Mouse (Mus musculus): Measurements from ENCODE around the gene Cdk5rap2.
A peak's percentile ranks its signal among the peaks of the same experiment; 100 is the strongest.

The Cdk5rap2 gene

GRCm38 (mm10) chr4:70354448-70354847, 55.8 kb downstream of the Cdk5rap2 start:
- no peak for DNase-seq (ENCODE audit: low spot score in 2 of 2)

GRCm38 (mm10) chr4:70353656-70354055, 56.6 kb downstream of the Cdk5rap2 start:
- DNase-seq (ENCODE audit: low spot score in 2 of 2) = no peak

GRCm38 (mm10) chr4:70335444-70336144, 74.6 kb downstream of the Cdk5rap2 start:
- DNase-seq (ENCODE audit: low spot score in 2 of 2) = no peak

- DNase-seq (ENCODE audit: low spot score in 2 of 2) = no peak
Measured at GRCm38 (mm10) chr4:70334995-70335394, 75.2 kb downstream of the Cdk5rap2 start.

- DNase-seq (ENCODE audit: low spot score in 2 of 2) = no peak
Measured at GRCm38 (mm10) chr4:70332981-70333380, 77.3 kb downstream of the Cdk5rap2 start.

GRCm38 (mm10) chr4:70332576-70332975, 77.7 kb downstream of the Cdk5rap2 start:
- no peak for DNase-seq (ENCODE audit: low spot score in 2 of 2)

- no peak for DNase-seq (ENCODE audit: low spot score in 2 of 2)
Measured at GRCm38 (mm10) chr4:70331181-70331580, 79.1 kb downstream of the Cdk5rap2 start.

- no peak for DNase-seq (ENCODE audit: low spot score in 2 of 2)
Measured at GRCm38 (mm10) chr4:70328033-70328432, 82.2 kb downstream of the Cdk5rap2 start.

GRCm38 (mm10) chr4:70327436-70327835, 82.8 kb downstream of the Cdk5rap2 start:
- DNase-seq (ENCODE audit: low spot score in 2 of 2) = no peak

- no peak for DNase-seq (ENCODE audit: low spot score in 2 of 2)
Measured at GRCm38 (mm10) chr4:70321586-70321985, 88.7 kb downstream of the Cdk5rap2 start.

GRCm38 (mm10) chr4:70312170-70312569, 98.1 kb downstream of the Cdk5rap2 start:
- no peak for DNase-seq (ENCODE audit: low spot score in 2 of 2)

GRCm38 (mm10) chr4:70311530-70311929, 98.7 kb downstream of the Cdk5rap2 start:
- DNase-seq (ENCODE audit: low spot score in 2 of 2) = peak; percentile 68 to 74

GRCm38 (mm10) chr4:70307230-70307629, 103.0 kb downstream of the Cdk5rap2 start:
- DNase-seq (ENCODE audit: low spot score in 2 of 2) = peak; percentile 85 to 87

- no peak for DNase-seq (ENCODE audit: low spot score in 2 of 2)
Measured at GRCm38 (mm10) chr4:70303870-70304269, 106.4 kb downstream of the Cdk5rap2 start.

- no peak for DNase-seq (ENCODE audit: low spot score in 2 of 2)
Measured at GRCm38 (mm10) chr4:70301187-70301586, 109.1 kb downstream of the Cdk5rap2 start.

- no peak for DNase-seq (ENCODE audit: low spot score in 2 of 2)
Measured at GRCm38 (mm10) chr4:70289361-70289760, 120.9 kb downstream of the Cdk5rap2 start.

- DNase-seq (ENCODE audit: low spot score in 2 of 2) = no peak
Measured at GRCm38 (mm10) chr4:70283163-70283562, 127.1 kb downstream of the Cdk5rap2 start.

- DNase-seq (ENCODE audit: low spot score in 2 of 2) = no peak
Measured at GRCm38 (mm10) chr4:70278882-70279281, 131.4 kb downstream of the Cdk5rap2 start.

GRCm38 (mm10) chr4:70278057-70278456, 132.2 kb downstream of the Cdk5rap2 start:
- no peak for DNase-seq (ENCODE audit: low spot score in 2 of 2)

GRCm38 (mm10) chr4:70272943-70273342, 137.3 kb downstream of the Cdk5rap2 start:
- peak; percentile 26 to 39 for DNase-seq (ENCODE audit: low spot score in 2 of 2)

GRCm38 (mm10) chr4:70272527-70272926, 137.7 kb downstream of the Cdk5rap2 start:
- DNase-seq (ENCODE audit: low spot score in 2 of 2) = no peak

GRCm38 (mm10) chr4:70267213-70267906, 142.9 kb downstream of the Cdk5rap2 start:
- DNase-seq (ENCODE audit: low spot score in 2 of 2) = no peak

- DNase-seq (ENCODE audit: low spot score in 2 of 2) = peak; percentile 33 to 48
Measured at GRCm38 (mm10) chr4:70265248-70265647, 145.0 kb downstream of the Cdk5rap2 start.
